Mouse (Mus musculus) heart, postnatal 25 days (tissue): ENCODE results near the gene Gprin2. TPM values are rescaled to one million over a fixed set of nuclear protein-coding genes. Genes with fewer than 3 reads are reported as not detected.

Experiments
- DNase-seq: peaks from one replicate; pipeline ENCODE4 v3.0.0; 2022; ENCODE audit warnings: low spot score
- intact Hi-C: fragments of 180-260 bp; cut with DNase I; formaldehyde crosslinking; loops from one replicate; pipeline ENCODE4 v1.15.1; 2025
- total RNA-seq, 2 experiments: library from RNA; stranded (reverse); gene quantifications; 2 replicates each; pipeline ENCODE4 v1.2.3; 2021

Gene Gprin2
- under 1 TPM; 0.08 to 0.28 TPM for total RNA-seq

DNA sequence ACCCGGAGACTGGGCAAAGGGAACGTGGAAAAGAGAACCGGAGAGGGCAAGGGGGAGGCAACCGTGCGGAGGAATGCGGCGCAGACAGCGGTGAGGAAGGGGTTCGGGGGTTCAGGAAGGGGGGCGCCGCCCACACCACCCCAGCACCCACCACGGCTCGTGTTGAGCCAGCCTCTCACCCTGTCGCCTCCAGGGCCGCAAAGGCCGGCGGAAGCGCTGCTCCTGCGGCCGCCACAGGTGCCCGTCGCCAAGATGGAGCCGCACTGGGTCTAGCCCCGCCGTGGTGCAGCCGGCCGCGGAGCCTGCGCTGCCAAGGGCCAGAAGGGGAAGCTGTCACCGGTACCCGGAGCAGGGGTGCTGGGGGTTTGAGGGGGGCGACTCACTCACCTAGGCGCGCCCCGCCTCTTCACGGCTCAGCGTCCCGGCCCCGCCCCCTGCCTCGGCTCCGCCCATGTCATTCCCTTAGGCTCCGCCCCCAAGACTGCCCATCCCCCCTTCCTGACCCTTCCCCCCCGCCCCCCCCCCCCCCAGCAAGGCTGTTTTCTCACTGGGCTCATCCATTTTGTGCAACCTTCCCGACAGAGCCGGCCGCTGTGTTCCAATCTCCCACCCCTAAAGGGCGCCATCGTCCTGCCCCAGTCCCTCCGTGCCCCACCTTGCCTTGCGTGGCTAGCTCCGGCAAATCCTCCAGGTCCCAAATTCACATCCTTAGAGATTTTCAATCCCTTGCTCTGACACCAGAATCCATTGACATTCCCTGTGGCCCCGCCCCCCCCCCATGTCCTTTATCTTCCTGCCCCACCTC lies at the start of gene Gprin2:
Gprin2 (minus strand) TSS at position 423 of the 805 bp plus-strand sequence.
- intact Hi-C loops = no loop called here
- DNase-seq = no peak

DNA sequence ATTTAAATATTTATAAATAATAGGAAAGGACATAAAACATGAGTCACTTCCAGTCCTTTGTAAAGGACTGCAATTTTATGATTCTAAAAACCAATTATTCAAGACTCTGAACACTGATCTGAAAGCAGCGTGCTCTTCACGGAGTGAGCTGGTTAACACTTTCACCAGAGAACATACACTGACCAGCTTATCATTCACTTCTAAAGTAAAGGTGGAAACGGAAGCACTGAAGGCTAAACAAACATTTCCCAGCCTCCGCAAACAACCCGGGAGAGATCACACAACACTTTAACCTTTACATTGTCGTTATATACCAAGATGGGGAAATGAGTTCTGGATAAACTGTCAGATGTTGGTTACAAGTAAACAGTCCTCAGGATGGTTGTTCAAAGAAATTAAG lies 39.2 kb upstream of the Gprin2 start:
- intact Hi-C loops = no loop called here
- no peak for DNase-seq

DNA sequence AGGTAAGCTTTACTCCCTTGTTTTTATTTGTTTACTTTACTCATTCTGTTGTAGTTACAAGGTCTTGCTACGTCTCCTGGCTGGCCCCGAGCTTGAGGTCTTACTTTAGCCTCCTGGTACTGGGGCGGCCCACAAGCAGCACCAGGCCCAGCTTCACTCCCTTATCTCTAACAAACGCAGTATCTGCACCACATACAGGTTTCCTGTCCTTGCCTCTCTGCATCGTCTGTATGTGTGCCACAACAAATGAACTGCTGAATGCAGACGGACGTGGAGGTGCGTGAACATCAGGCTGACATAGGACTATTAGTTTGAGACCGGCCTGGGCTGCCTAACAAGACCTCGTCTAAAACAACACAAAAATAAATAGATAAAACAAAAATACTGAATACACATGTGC lies 38.8 kb upstream of the Gprin2 start:
- intact Hi-C loops = no loop called here
- DNase-seq = no peak

DNA sequence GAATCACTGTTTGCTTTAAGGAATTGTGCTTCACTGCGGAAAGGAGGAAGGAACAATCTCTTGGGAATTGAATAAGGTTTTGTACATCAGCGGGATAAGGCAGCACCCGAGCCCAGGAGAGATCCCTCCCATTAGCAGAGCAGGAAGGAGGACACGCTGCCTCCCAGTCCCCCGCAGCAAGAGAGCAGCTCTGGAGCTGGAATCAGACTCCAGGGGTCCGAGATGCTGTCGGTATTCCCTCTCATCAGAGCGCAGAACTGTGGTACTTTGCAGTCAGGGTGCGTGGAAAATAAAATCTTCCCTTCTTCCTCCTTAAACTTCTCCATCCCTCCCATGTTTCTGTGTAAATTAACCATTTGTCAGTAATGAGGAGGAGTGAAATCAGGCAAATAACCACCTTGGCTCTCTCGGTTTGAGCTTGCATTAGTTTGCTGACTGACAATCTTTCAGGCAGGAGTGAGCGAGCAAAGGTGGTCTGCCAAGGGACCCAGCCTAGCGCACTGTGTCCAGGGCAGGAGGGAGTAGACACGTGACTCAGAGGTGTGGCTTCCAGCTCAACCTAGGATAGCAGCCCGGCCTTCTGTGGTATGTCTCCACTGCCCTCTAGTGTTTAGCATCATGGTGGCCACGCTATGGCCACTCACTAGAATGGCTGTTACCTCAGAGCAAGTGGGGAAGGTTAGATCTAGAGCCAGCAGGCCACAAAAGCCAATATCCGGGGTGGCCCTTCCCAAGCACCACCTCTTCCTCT lies 33.4 kb upstream of the Gprin2 start:
- intact Hi-C loops = loop anchor here (2.0 to 5.0 kb wide), 2 partner anchors 154 to 278 kb away; no protein-coding TSS in a partner anchor
- peak; percentile 47 for DNase-seq

DNA sequence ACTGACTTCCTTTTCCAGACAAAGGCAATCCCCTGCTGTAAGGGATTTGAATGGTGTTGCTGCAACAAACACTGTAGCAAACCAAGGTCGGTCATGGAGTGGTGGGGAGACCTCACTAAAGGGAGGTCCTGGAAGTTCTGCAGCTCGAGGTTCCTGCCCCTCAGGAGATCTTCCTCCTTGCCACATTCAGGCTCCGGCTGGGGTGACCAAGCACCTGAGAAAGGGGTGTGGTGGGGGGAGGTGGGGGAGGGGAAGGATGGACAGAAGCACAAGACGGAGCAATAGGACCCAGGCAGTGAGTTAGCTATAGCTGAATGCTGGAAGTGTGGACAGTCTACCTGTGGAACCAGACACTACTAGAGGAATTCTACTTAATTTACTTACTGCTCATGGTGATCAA lies 32.4 kb upstream of the Gprin2 start:
- intact Hi-C loops = loop anchor here (2.0 kb wide), 1 partner anchor 153 kb away; no protein-coding TSS in a partner anchor
- DNase-seq = no peak

DNA sequence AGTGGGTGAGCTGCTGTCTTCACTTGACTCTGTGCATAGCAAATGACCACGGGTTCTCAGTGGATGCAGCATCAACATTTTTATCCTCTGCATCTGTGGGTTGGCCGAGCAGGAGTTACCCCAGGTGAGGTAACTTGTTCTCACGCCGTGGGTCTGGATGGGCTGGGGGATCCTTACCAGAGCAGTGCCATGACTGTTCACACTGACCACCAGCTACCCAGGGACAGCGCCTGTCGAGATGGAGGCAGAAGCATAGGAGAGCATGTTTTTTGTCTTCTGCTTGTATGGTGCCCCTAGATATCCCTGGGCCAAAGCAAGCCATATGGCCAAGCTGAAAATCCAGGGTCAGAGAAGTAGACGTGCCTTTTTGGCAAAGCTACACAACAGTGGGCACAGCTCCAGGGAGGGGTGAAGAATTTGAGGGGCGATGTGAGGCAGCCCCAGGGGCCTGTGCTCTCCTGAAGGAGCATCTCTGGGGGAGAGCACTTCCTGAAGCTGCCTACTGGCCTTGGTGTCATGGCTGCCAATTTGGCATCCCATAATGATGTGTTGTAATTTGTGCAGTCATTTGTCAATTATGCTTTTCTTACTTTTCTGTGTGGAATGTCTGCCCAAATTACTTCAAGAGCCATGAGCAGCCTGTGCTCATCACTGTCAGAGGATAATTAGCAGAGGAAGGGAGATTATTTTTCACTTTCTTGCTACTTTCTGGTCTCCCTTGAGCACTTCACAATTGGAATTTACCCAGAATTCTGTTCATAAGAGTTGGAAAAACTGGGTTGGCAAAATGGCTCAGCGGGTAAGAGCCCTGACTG lies 31.6 kb upstream of the Gprin2 start:
- DNase-seq = no peak
- intact Hi-C loops = no loop called here

DNA sequence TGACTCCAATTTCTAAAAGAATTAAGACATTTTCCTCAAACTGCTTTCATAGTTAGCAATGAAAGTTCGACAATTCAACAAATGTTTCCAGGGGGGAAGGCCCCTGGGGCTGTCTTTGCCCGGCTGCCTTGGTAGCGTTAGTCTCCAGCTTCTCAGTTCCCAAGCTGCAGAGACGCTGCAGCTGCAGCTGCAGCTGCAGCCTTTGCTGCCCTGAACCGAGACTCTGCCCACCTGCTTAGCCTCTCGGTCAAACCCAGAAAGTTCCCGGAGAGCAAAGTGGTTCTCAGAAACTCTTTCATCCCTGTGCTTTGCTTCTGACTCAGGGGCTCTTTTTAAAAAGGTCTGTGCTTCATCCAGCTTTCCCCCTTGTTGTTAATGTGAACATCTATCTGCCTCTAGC lies 30.9 kb upstream of the Gprin2 start:
- intact Hi-C loops = no loop called here

DNA sequence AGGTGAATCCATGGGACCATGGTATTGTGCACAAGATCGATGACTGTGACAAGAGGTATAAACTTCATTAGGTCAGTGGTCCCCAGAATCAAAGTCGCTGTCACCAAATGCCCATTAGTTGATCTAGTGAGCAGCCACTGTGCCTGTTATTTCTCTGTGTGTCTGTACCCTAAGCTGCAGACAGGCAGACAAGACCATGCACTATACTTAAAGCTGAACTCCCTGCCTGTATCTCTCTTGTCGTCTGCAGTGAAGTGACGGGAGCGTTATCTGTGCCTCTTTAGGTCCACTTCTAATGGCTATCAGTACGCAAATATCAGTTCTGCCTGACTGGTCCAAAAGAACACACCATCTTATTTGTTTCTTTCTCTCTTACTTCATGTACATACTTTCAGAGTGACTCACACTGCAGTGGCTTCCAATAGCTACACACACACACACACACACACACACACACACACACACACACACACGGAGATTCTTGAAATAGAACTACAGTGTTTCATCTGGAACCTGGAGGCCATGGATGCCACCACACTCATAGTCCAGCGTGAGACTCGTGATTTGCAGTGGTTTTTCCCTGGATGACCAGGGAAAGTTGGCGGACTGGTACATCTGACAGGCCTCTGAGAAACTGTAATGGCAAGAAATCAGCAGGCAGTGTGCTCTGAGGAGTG lies 27.5 kb upstream of the Gprin2 start:
- intact Hi-C loops = no loop called here
- DNase-seq = no peak

More for the DNA sequence above, 30.9 kb upstream of the Gprin2 start:
- no peak for DNase-seq

DNA sequence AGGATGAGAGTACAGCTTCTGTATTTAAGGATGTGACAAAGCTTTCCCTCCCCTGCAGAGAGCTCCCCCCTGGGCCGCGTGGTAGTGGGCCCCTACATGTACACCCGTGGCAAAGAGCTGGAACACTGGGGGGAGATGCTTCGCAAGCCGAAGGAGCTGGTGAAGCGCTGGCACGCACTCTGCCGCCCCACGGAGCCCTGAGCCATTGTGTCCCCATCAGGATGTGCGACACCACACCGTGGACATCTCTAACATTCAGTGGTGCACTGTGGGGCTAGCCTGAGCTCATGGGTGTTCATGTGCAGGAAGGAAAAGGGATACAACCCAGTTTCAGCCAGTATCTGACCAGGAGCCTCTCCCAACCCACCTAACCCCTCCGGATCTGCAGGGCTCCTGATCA lies 26.5 kb upstream of the Gprin2 start:
- intact Hi-C loops = no loop called here
- DNase-seq = no peak

DNA sequence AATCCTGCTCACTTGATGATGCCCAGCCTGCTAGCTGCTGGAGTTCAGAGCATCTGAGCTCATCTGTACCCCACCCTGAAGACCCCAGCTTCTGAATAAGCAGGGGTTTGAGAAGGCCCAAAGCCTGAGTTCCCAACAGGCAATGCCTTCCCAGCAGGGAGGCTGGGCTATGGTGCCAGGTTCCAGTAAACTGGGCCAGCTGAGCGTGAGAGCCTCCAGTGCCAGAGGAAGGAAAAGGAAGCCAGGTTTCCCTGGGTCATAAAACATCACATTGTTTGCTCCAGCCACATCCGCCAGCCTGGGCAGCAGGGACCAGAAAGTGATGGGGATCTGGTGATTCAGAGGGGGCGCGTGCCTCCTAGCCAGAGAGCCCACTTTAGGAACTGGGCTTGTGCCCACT lies 25.1 kb upstream of the Gprin2 start:
- intact Hi-C loops = no loop called here
- DNase-seq = no peak

DNA sequence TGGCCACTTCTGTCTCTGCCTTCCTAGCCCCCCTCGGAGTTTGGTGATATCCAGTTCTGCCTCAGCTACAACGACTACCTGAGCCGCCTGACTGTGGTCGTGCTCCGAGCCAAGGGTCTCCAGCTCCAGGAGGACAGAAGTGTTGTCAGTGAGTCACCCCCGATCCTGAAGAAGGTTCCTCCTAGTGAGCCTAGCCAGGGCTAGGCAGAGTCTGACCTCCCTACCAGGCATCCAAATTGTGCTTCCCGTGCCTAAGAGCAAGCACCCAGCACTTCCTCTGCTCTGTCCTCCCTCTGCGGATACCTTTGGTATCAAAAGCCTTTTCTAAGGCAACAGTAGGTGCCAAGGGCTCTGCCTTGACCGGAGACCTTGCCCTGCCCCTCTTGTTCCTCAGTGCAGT lies 24.5 kb upstream of the Gprin2 start:
- intact Hi-C loops = no loop called here
- no peak for DNase-seq

DNA sequence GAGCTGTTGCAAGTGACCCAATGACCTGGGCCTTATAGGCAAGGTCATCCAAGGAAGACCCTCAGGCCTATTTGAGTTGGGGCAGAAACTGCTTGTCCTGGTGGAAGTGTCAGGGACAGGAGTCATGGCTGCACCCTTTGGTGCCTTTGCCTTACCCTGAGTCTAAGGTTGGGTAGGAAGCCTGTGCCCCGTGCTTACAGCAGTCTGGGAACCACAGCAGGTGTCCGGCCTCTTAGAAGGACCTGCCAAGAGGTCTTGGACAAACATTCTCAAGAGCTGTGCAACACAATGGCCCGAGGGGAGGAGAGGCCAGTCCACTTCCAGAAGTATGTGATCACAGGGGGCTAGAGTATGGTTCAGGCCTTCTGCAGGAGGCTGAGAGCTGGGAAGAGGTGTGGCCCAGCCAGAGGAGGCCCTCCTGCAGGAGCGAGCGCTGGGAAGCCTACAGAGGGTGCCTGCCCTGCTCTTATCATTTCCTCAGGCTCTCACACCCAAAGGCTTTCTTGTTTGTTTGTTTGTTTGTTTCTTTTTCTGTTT lies 22.0 kb upstream of the Gprin2 start:
- intact Hi-C loops = no loop called here
- DNase-seq = no peak

DNA sequence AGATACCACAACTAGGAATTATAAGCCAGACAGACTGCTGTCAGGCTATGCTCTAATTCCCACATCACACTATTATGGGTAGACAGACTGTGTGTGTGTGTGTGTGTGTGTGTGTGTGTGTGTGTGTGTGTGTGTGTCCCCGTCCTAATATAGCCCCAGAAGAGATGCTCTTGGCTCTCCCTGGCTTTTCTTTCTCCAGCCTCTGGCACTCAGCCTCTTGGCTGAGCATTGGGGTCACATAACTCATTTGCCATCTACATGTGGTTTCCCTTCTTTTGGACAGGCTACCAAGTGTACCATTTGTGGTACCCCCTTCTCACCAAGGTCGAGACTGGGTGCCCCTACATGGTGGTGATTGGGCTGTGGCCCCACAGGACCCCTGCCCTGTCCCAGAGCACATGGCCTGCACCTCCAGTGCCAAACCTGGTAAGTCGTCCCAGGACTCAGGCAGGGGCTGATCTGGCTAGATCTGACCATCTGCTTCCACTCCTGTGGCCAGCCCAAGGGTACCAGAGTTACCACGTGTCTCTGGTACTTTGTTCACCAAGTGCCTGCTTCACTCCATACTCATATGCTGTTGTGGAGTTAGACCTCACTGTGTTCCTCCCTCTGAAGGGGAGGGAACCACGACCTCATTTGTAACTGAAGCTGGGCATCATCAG lies 20.1 kb upstream of the Gprin2 start:
- DNase-seq = no peak
- intact Hi-C loops = no loop called here

DNA sequence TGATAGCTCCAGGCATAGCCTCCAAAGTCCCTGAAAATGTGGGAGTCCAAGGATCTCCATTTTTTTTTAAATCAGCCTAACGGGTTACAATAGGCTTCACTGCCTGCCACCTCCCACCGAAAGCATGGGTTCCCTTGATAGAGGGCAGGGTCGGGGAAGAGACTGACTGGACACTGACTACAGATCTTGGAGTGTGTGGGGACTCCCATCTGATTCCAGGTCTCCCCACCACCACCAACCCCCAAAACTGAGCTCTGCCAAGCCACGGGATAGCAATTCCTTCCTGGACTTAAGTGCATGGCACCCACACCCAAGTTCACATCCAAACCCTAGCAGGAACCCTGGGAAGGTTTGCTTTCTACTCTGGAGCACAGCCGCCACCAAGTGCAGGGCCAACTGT lies 19.0 kb upstream of the Gprin2 start:
- intact Hi-C loops = no loop called here
- no peak for DNase-seq

DNA sequence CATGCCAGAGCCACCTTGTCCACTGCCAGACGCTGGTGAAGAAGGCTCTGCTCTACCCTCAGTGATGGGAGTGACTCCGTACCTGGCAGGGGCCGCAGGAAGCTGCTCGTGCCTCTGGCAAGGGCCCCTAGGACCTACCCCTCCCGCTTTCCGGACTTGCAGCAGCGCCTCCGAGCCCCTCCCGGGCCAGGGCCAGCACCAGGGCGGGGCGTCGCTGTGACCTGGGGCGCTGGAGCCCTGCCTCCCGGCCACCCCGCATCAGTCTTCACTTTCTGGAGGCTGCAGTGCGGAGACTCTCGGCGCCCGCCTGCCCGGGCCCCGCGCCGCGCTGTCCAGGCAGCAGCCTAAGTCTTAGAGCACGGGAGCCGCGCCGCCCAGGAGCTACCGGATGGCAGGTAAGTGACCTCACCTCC lies 18.3 kb upstream of the Gprin2 start:
- intact Hi-C loops = no loop called here
- DNase-seq = no peak

DNA sequence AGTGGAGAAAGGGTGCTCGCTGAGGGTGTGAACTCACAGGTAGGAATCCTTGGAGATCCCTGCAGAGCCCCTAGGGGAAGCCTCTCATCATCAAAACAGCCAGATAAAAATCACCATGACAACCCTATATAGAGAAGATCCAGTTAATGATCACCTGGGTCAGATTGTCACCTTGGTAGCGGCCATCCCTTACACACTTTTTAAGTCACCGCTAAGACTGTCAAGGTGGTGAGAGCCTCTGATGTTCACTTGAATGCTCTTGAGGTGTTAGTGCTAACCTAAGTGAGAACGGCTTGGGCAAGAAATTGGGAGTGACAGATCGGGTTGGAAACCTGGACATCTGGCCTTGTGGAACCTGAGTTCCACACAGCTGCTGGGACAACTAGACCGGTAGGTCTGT lies 17.8 kb upstream of the Gprin2 start, which contains the start of gene Syt15:
Syt15 (plus strand) TSS at position 301 of the 400 bp plus-strand sequence.
- intact Hi-C loops = no loop called here
- no peak for DNase-seq

DNA sequence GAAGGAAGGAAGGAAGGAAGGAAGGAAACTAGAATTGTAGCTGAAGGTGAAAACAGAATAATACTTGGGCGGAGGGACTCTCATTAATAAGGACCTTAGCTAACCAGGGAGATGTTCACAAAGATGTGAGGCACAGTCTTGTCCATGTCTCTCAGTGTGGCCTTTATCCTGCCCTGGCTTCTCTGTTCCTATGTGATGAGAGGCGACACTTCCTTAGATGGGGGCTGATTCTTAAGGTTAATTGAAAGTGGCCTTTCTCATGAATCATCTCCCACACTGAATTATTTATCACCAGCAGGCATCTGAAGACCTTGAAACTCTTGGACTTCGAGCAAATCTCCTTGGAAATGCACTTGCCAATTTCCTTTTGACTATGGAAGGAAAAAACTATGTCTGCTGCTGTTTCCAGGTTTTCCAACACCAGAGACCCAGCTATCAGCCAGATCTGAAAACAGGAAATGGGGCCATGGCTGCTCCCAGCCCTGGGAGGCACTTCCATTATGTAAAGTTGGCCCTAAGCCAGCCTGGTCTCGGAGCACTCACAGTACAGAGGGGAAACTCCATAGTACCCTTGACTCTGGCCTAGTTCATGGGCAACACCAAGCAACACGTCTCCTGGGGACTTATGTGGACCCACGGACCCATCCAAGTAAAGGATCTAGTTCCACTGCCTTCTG lies 14.1 kb upstream of the Gprin2 start:
- intact Hi-C loops = no loop called here
- no peak for DNase-seq

DNA sequence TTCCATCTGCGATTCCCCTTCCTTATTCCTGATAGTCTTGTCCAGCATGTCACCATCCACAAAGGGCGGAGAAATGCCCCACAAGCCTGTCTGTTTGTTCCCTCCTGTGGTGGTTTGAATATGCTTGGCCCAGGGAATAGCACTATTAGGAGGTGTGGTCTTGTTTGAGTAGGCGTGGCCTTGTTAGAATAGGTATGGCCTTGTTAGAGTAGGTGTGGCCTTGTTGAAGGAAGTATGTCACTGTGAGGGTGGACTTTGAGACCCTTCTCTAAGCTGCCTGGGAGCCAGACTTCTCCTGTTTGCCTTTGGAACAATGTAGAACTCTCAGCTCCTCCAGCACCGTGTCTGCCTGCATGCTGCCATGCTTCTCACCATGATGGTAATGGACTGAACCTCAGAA lies 8.5 kb upstream of the Gprin2 start:
- intact Hi-C loops = loop anchor here (5.0 kb wide), 1 partner anchor 253 kb away; no protein-coding TSS in a partner anchor
- no peak for DNase-seq
